Mouse (Mus musculus) embryonic facial prominence, embryonic 14.5 days (tissue): ENCODE data around the gene Ctbp1. TPM values are rescaled to one million over a fixed set of nuclear protein-coding genes. Genes with fewer than 3 reads are reported as not detected.

Source experiments
- ATAC-seq: fragments of 200-750 bp; cut with Nextera tagmentation; 2 replicates; pipeline ENCODE4 v1.8.0; 2017; ENCODE audit warnings: low read depth, moderate number of reproducible peaks, moderate TSS enrichment
- DNase-seq: peaks from one replicate; pipeline ENCODE4 v3.0.0-alpha.2; 2015; ENCODE audit warnings: low spot score
- H3K27ac ChIP-seq: fragments of 300-500 bp; sonication (generic); replicated peaks from 2 replicates; pipeline ENCODE4 v1.5.1; 2014; ENCODE audit warnings: low read depth, mild to moderate bottlenecking, low read length, moderate library complexity
- H3K27me3 ChIP-seq: fragments of 300-500 bp; sonication (generic); replicated peaks from 2 replicates; pipeline ENCODE4 v1.6.1; 2014; ENCODE audit warnings: low read length; ENCODE audit not compliant: control insufficient read depth, insufficient read depth
- H3K36me3 ChIP-seq: fragments of 300-500 bp; sonication (generic); 2 replicates; pipeline ENCODE4 v1.6.1; 2014; ENCODE audit warnings: low read length, mixed read lengths; ENCODE audit not compliant: control insufficient read depth, insufficient read depth
- H3K4me1 ChIP-seq: fragments of 300-500 bp; sonication (generic); 2 replicates; pipeline ENCODE4 v1.6.1; 2014; ENCODE audit warnings: antibody characterized with exemption, low read length; ENCODE audit not compliant: control insufficient read depth, insufficient read depth
- H3K4me2 ChIP-seq: fragments of 300-500 bp; sonication (generic); 2 replicates; pipeline ENCODE4 v1.6.1; 2014; ENCODE audit warnings: low read depth, mild to moderate bottlenecking, low read length, moderate library complexity, mixed read lengths
- H3K4me3 ChIP-seq: fragments of 300-500 bp; sonication (generic); 2 replicates; pipeline ENCODE4 v1.5.1; 2014; ENCODE audit warnings: low read depth, mild to moderate bottlenecking, low read length
- H3K9ac ChIP-seq: fragments of 300-500 bp; sonication (generic); 2 replicates; pipeline ENCODE4 v1.6.1; 2014; ENCODE audit warnings: low read depth, mild to moderate bottlenecking, low read length, moderate library complexity, mixed read lengths
- H3K9me3 ChIP-seq: fragments of 300-500 bp; sonication (generic); 2 replicates; pipeline ENCODE4 v1.6.1; 2016; ENCODE audit warnings: low read length; ENCODE audit not compliant: control insufficient read depth
- whole genome bisulfite sequencing: fragments of 180-500 bp; shearing (Covaris S2); extraction: QIAGEN DNeasy Blood & Tissue Kit; methylation state at CpG from one replicate; pipeline ENCODE4 v1.1.7; 2014; 5-methylcytosine and 5-hydroxymethylcytosine counted together
- polyA plus RNA-seq: library from polyadenylated mRNA; unstranded; fragments of >200 nt; fragmentation: Nextera tagmentation; extraction: Ambion mirVana; gene quantifications from 2 replicates; pipeline ENCODE4 v1.2.1, GENCODE M21; 2014

The Ctbp1 gene
- 290 and 337 TPM in 2 replicates for polyA plus RNA-seq

DNA sequence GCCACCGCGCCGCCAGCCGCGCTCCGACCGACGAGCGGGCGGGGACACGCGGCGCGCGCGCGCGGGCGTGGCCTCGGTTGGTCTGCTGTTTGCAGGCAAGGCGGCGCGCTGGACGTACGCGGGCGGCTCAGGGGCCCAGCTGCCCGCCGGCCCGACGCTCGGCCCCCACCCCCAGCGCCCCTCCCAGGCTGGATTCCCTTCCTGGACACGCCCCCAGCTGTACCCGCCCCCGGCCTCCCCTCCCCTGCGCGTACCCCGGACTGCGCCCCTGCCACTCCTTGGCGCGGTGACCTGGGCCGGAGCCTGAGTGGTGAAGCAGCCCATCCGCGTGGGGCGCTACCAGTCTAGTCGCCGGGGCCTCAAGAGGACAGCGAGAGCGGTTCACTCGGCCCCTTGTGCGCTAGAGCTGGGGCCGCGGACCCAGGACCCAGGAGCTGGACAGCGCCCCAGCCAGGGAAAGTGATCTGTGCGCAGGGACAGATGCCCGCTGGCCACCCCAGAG is at the start of gene Ctbp1:
Gene Ctbp1, minus strand, starts transcription at position 42 of the 502 bp plus-strand sequence.
- peak within 1 kb of the TSS; percentile 89 for H3K4me3 ChIP-seq
- peak within 1 kb of the TSS; percentile 89 for H3K4me2 ChIP-seq
- WGBS: 0% methylated on average over 14 of the region's 57 CpGs
- no peaks in the 10 kb centered on the region for H3K9me3 ChIP-seq
- peak; percentile 98 for DNase-seq
- H3K27ac ChIP-seq: peak within 1 kb of the TSS; percentile 98
- H3K27me3 ChIP-seq: no peaks in the 10 kb centered on the region
- peaks cover 11% of the 10 kb centered on the region; the same call in 1 of the 2 replicates for H3K4me1 ChIP-seq
- peaks cover 13% of the 10 kb centered on the region; the same call in 1 of the 2 replicates for H3K36me3 ChIP-seq
- H3K9ac ChIP-seq: peak within 1 kb of the TSS; percentile 93
- ATAC-seq: peak; percentile 93

DNA sequence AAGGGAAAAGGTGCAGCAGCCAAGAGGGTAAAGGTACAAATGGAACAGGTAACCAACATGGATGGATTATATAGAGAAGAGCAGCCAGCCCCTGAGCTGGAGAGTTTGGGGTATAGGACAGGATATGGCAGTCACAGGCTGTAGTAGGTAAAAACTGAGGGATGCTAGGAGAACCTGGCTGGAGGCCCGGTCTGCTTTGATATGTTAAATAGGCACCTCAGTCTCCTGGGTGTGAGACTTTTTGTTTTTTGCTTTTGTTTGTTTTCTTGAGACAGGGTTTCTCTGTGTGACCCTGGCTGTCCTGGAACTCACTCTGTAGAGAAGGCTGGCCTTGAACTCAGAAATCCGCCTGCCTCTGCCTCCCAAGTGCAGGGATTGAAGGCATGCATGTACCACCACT is 49.7 kb upstream of the Ctbp1 start:
- H3K4me1 ChIP-seq: no peaks in the 10 kb centered on the region
- no peaks in the 10 kb centered on the region for H3K27me3 ChIP-seq
- ATAC-seq (no peak), DNase-seq (no peak)
- H3K4me2 ChIP-seq: no peak overlapping the region
- H3K9me3 ChIP-seq: peaks cover 4% of the 10 kb centered on the region; the same call in 1 of the 2 replicates
- H3K27ac ChIP-seq: no peak overlapping the region
- 47% methylated on average over 2 of the region's 2 CpGs for WGBS
- H3K4me3 ChIP-seq: no peak overlapping the region
- no peaks in the 10 kb centered on the region for H3K36me3 ChIP-seq
- no peak overlapping the region for H3K9ac ChIP-seq

DNA sequence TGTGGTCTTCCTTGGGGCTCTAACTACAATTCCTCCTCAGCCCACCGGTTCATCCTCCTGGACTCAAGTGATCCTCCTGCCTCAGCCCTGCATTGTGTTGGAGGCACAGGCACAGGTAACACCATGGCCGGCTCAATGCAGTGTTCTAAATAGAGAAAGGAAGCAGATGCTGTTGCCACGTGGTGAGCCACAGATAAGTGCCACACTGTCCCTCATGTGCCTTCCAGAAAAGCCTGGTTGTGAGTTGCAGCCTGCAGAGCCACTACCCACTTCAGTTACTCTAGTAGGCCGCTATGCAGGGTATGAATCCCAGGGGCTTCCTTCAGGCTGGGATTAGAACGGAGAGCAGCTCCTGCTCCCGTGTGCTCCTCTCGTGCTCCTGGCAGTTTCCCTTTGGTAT is 37.4 kb upstream of the Ctbp1 start:
- H3K4me1 ChIP-seq: no peaks in the 10 kb centered on the region
- no peak overlapping the region for H3K4me2 ChIP-seq
- no peak for DNase-seq
- no peaks in the 10 kb centered on the region for H3K27me3 ChIP-seq
- no peaks in the 10 kb centered on the region for H3K9me3 ChIP-seq
- H3K36me3 ChIP-seq: no peaks in the 10 kb centered on the region
- H3K27ac ChIP-seq: no peak overlapping the region
- no peak overlapping the region for H3K4me3 ChIP-seq
- H3K9ac ChIP-seq: no peak overlapping the region
- no peak for ATAC-seq
- 81% methylated on average over 7 of the region's 7 CpGs for WGBS

DNA sequence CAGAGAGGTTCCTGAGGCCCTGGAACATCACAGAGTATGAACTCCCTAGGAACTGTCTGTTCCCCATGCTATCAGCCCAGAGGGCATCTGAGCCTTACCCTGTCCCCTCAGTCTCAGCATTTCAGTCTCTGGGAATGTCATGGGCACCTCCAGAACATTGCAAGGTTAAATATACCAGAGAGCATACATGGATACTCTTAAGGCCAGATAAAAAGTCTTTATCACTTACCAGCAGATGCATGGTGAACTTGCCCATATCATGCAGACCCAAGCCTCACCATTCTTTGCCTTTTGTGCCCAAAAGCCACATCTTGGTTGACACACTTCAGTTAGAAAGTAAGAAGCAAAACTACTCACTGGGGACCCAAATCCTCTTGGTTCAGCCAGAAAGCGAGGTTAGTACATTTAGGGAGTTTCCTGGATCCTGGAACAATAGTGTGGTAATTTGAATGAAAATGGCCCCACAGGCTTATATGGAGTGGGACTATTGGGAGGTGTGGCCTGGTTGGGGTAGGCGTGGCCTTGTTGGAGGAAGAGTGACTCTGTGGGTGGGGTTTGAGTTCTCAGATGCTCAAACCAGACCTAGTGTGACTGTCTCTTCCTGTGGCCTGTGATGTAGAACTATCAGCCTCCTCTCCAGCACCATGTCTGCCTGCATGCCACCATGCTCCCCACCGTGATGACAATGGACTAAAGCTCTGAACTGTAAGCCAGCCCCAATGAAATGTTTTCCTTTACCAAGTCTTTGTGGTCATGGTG is 36.1 kb upstream of the Ctbp1 start:
- no peak overlapping the region for H3K27ac ChIP-seq
- H3K4me3 ChIP-seq: no peak overlapping the region
- H3K9me3 ChIP-seq: no peaks in the 10 kb centered on the region
- 69% methylated on average over 3 of the region's 3 CpGs for WGBS
- DNase-seq: no peak
- H3K9ac ChIP-seq: no peak overlapping the region
- no peaks in the 10 kb centered on the region for H3K4me1 ChIP-seq
- no peak overlapping the region for H3K4me2 ChIP-seq
- ATAC-seq: no peak
- H3K36me3 ChIP-seq: no peaks in the 10 kb centered on the region
- H3K27me3 ChIP-seq: no peaks in the 10 kb centered on the region

DNA sequence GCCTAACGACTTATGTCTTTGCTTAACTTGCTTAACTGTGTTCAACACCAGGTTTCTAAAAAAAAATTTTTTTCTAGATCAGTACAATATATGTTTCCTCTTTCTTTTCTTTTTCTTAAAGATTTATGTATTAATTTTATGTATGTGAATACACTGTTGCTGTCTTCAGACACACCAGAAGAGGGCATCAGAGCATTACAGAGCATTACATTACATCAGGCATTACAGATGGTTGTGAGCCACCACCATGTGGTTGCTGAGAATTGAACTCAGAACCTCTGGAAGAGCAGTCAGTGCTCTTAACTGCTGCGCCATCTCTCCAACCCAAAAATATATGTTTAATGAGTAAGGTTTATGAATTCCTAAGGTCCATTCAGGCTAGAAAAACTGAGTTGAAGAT is 27.0 kb upstream of the Ctbp1 start:
- H3K4me2 ChIP-seq: no peak overlapping the region
- no peak overlapping the region for H3K4me3 ChIP-seq
- H3K9me3 ChIP-seq: no peaks in the 10 kb centered on the region
- DNase-seq (no peak), ATAC-seq (no peak)
- WGBS: 88% methylated on average over 2 of the region's 2 CpGs
- H3K27ac ChIP-seq: no peak overlapping the region
- no peaks in the 10 kb centered on the region for H3K36me3 ChIP-seq
- no peaks in the 10 kb centered on the region for H3K4me1 ChIP-seq
- H3K9ac ChIP-seq: no peak overlapping the region
- H3K27me3 ChIP-seq: no peaks in the 10 kb centered on the region

DNA sequence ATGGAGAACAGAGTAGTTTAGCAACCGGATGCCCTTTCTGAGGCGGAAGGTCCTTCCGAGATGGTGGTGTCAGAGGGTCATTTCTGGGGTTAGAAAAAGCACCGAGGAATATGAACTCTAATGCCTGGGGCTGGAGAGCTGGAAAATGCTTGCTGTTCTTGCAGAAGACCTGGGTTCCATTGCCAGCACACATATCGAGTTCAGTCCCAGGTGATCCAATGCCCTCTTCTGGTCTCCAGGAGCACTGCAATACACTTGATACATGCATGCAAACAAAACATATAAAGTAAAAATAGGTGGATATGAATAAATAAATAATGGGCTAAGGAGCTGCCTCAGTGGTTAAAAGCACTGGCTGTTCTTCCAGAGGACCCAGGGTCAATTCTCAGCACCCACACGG is 22.4 kb upstream of the Ctbp1 start:
- Histone ChIP-seq H3K4me2 (no peak overlapping the region), H3K27me3 (no peaks in the 10 kb centered on the region), H3K4me3 (no peak overlapping the region), H3K36me3 (no peaks in the 10 kb centered on the region), H3K4me1 (no peaks in the 10 kb centered on the region), H3K9me3 (no peaks in the 10 kb centered on the region), H3K27ac (no peak overlapping the region), H3K9ac (no peak overlapping the region)
- WGBS: 56% methylated on average over 6 of the region's 6 CpGs
- DNase-seq (no peak), ATAC-seq (no peak)

DNA sequence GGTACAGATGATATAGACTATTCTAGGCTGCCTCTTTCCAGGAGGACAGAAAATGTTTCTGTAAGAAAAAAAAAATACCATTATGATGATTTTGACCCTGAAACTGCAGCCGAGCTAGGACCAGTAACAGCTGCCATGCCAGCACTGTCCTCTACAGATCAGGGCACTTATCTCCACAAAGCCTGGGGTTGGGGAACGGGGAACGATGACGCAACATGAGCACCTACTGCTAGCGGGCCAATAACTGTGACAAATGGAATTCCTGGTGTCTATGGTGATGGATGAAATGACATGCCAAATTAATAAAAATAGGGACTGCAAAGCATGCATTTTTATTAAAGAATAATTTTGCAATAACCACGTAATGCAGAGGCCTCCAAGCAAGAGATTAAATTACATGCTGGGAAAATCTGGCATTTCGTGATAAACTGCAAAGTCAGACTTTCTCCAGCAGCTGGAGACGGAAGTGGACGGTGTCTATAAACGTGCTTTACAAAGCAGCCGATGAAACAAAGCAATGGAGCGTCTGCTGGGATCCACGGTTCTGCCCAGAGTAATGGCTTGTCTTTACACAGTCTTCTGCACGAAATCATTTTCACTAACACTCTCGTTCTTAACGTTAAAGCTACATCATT is 19.1 kb upstream of the Ctbp1 start:
- ATAC-seq (no peak), DNase-seq (peak; percentile 42)
- no peak overlapping the region for H3K9ac ChIP-seq
- H3K27me3 ChIP-seq: no peaks in the 10 kb centered on the region
- no peak overlapping the region for H3K27ac ChIP-seq
- no peaks in the 10 kb centered on the region for H3K4me1 ChIP-seq
- no peaks in the 10 kb centered on the region for H3K9me3 ChIP-seq
- H3K4me3 ChIP-seq: no peak overlapping the region
- H3K4me2 ChIP-seq: no peak overlapping the region
- H3K36me3 ChIP-seq: no peaks in the 10 kb centered on the region
- WGBS: 39% methylated on average over 16 of the region's 16 CpGs

DNA sequence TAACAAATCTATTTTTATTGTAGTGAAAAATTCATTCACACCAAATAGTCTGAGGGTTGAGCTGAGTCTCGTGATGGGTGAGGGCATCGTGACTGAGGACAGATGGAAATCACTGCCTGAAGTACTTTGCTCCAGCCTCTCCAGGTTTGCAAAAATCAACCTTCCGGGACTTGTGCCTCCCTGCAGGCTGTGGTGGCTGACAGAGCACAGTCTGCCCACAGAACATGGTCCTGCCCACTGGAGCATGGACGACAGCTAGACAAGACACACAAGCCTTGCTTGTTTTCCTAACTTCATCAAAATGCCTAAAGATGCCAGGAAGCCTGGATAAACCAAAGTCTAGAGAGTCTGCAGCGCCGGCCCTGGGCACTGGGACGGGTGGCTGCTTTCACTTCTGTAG is 9.2 kb upstream of the Ctbp1 start:
- DNase-seq (no peak), ATAC-seq (no peak)
- no peak overlapping the region for H3K27ac ChIP-seq
- no peak overlapping the region for H3K9ac ChIP-seq
- H3K4me2 ChIP-seq: no peak overlapping the region
- no peaks in the 10 kb centered on the region for H3K27me3 ChIP-seq
- WGBS: 58% methylated on average over 7 of the region's 7 CpGs
- H3K9me3 ChIP-seq: no peaks in the 10 kb centered on the region
- no peaks in the 10 kb centered on the region for H3K36me3 ChIP-seq
- no peak overlapping the region for H3K4me3 ChIP-seq
- H3K4me1 ChIP-seq: no peaks in the 10 kb centered on the region
